Mouse (Mus musculus) kidney, postnatal 0 days (tissue): ENCODE measurements around the gene Pitpnm1. TPM values are rescaled to one million over a fixed set of nuclear protein-coding genes. Genes with fewer than 3 reads are reported as not detected.
"Not testable (repeated sequence)": the region's sequence is repeated elsewhere in the genome, so short reads cannot be mapped to it uniquely, and the experiment has no call there.

Source experiments
- ATAC-seq: fragments of 200-750 bp; cut with Nextera tagmentation; replicated peaks from 2 replicates; pipeline ENCODE4 v1.8.0; 2017; ENCODE audit warnings: low read depth, moderate number of reproducible peaks, moderate TSS enrichment, moderate library complexity; ENCODE audit not compliant: low FRiP score
- DNase-seq: peaks from one replicate; pipeline ENCODE4 v3.0.0-alpha.2; 2016; ENCODE audit warnings: low spot score
- H3K27ac ChIP-seq: fragments of 300-500 bp; sonication (generic); 2 replicates; pipeline ENCODE4 v1.5.1; 2014; ENCODE audit warnings: mild to moderate bottlenecking
- H3K27me3 ChIP-seq: fragments of 300-500 bp; sonication (generic); 2 replicates; pipeline ENCODE4 v1.6.1; 2014; ENCODE audit warnings: low read length, mixed read lengths; ENCODE audit not compliant: insufficient read depth
- H3K36me3 ChIP-seq: fragments of 300-500 bp; sonication (generic); 2 replicates; pipeline ENCODE4 v1.6.1; 2014; ENCODE audit warnings: low read length, mixed read lengths; ENCODE audit not compliant: insufficient read depth
- H3K4me1 ChIP-seq: fragments of 300-500 bp; sonication (generic); replicated peaks from 2 replicates; pipeline ENCODE4 v1.6.1; 2014; ENCODE audit warnings: antibody characterized with exemption, low read length, mixed read lengths; ENCODE audit not compliant: insufficient read depth
- H3K4me2 ChIP-seq: fragments of 300-500 bp; sonication (generic); 2 replicates; pipeline ENCODE4 v1.6.1; 2014; ENCODE audit warnings: mild to moderate bottlenecking, low read length, moderate library complexity, mixed read lengths
- H3K4me3 ChIP-seq: fragments of 300-500 bp; sonication (generic); replicated peaks from 2 replicates; pipeline ENCODE4 v1.5.1; 2014; ENCODE audit warnings: low read depth, low read length
- H3K9ac ChIP-seq: fragments of 300-500 bp; sonication (generic); 2 replicates; pipeline ENCODE4 v1.6.1; 2014; ENCODE audit warnings: low read depth, low read length
- H3K9me3 ChIP-seq: fragments of 300-500 bp; sonication (generic); replicated peaks from 2 replicates; pipeline ENCODE4 v1.6.1; 2016; ENCODE audit warnings: low read length, inconsistent platforms, mixed read lengths
- CTCF ChIP-seq: IDR thresholded peaks from 2 replicates; pipeline ENCODE4 v1.5.1; 2016; ENCODE audit warnings: antibody characterized with exemption, low read depth, mild to moderate bottlenecking, moderate library complexity
- WGBS: fragments of 180-500 bp; shearing (Covaris S2); extraction: QIAGEN DNeasy Blood & Tissue Kit; methylation state at CpG from one replicate; pipeline ENCODE4 v1.1.7; 2014; 5-methylcytosine and 5-hydroxymethylcytosine counted together
- polyA plus RNA-seq: library from polyadenylated mRNA; unstranded; fragments of >200 nt; fragmentation: Nextera tagmentation; extraction: Ambion mirVana; gene quantifications from 2 replicates; pipeline ENCODE4 v1.2.1, GENCODE M21; 2015

Pitpnm1 gene
- polyA plus RNA-seq, 1 experiment from 2014 or later: 12.2 TPM

GRCm38 (mm10) chr19:4122411-4123370 lies 22.9 kb downstream of the Pitpnm1 start:
- Histone ChIP-seq H3K27ac (no peak overlapping the region), H3K4me2 (no peak overlapping the region), H3K36me3 (no peaks in the 10 kb centered on the region; the same call in 1 of the 2 replicates), H3K27me3 (no peaks in the 10 kb centered on the region), H3K4me3 (no peak overlapping the region), H3K9me3 (no peaks in the 10 kb centered on the region), H3K4me1 (peaks cover 22% of the 10 kb centered on the region), H3K9ac (no peak overlapping the region)
- TF ChIP-seq CTCF: no peak
- ATAC-seq (no peak), DNase-seq (no peak)
- 84% methylated on average over 7 of the region's 7 CpGs for WGBS

- Histone ChIP-seq H3K9me3 (no peaks in the 10 kb centered on the region), H3K27me3 (no peaks in the 10 kb centered on the region), H3K4me2 (no peak overlapping the region), H3K27ac (no peak overlapping the region), H3K4me3 (no peak overlapping the region), H3K9ac (no peak overlapping the region), H3K36me3 (peaks cover 6% of the 10 kb centered on the region), H3K4me1 (peaks cover 22% of the 10 kb centered on the region)
- DNase-seq: no peak
- 72% methylated on average over 4 of the region's 4 CpGs for WGBS
- no peak for ATAC-seq
- no peak for TF ChIP-seq CTCF
These were observed 24.6 kb downstream of the Pitpnm1 start for GRCm38 (mm10) chr19:4124432-4124831.

GRCm38 (mm10) chr19:4125268-4125667 lies 25.5 kb downstream of the Pitpnm1 start:
- Histone ChIP-seq H3K27ac (peak overlapping the region; percentile 54; the same call in 1 of the 2 replicates), H3K4me2 (peak overlapping the region; percentile 84), H3K4me1 (peaks cover 21% of the 10 kb centered on the region), H3K9ac (peak overlapping the region; percentile 91), H3K36me3 (peaks cover 11% of the 10 kb centered on the region), H3K4me3 (peak overlapping the region; percentile 77)
- not testable (repeated sequence) for H3K27me3 ChIP-seq, DNase-seq, H3K9me3 ChIP-seq
- ATAC-seq: peak; percentile 15; the same call in 1 of the 2 replicates
- WGBS: 16% methylated on average over 2 of the region's 4 CpGs

- peak; percentile 100 for DNase-seq
- peak; percentile 78 for TF ChIP-seq CTCF
- peak within 1 kb of the TSS; percentile 84 for H3K4me2 ChIP-seq
- WGBS: under 1% methylated on average over 64 of the region's 64 CpGs
- peak within 1 kb of the TSS; percentile 77 for H3K4me3 ChIP-seq
- ATAC-seq: peak; percentile 94
- H3K27me3 ChIP-seq: no peaks in the 10 kb centered on the region
- no peaks in the 10 kb centered on the region for H3K9me3 ChIP-seq
- H3K4me1 ChIP-seq: peaks cover 14% of the 10 kb centered on the region; the same call in 1 of the 2 replicates
- H3K9ac ChIP-seq: peak within 1 kb of the TSS; percentile 91
- peaks cover 11% of the 10 kb centered on the region for H3K36me3 ChIP-seq
- peak within 1 kb of the TSS; percentile 66 for H3K27ac ChIP-seq
These were observed 26.2 kb downstream of the Pitpnm1 start, which contains the start of gene Aip for GRCm38 (mm10) chr19:4125741-4126696. Gene Aip, minus strand, starts transcription at chr19:4125858.

- TF ChIP-seq CTCF: no peak
- Histone ChIP-seq H3K4me2 (peak overlapping the region; percentile 84), H3K36me3 (peaks cover 20% of the 10 kb centered on the region), H3K27me3 (no peaks in the 10 kb centered on the region), H3K27ac (peak overlapping the region; percentile 66; the same call in 1 of the 2 replicates), H3K4me3 (peak overlapping the region; percentile 77), H3K9ac (peak overlapping the region; percentile 91), H3K9me3 (no peaks in the 10 kb centered on the region), H3K4me1 (peaks cover 13% of the 10 kb centered on the region; the same call in 1 of the 2 replicates)
- DNase-seq: peak; percentile 19
- ATAC-seq: no peak
- 34% methylated on average over 7 of the region's 7 CpGs for WGBS
These were observed 27.1 kb downstream of the Pitpnm1 start for GRCm38 (mm10) chr19:4126759-4127495.
